Mouse (Mus musculus) spleen, embryonic (tissue): Measurements from ENCODE around the gene Olfr1136.

ENCODE experiments used
- CTCF ChIA-PET: fragments of 350-600 bp; sonication (Branson Sonifier 250); formaldehyde crosslinking; loops from one replicate; lab custom pipeline; 2022; lab: Charles Lee

Olfr1136 gene

DNA sequence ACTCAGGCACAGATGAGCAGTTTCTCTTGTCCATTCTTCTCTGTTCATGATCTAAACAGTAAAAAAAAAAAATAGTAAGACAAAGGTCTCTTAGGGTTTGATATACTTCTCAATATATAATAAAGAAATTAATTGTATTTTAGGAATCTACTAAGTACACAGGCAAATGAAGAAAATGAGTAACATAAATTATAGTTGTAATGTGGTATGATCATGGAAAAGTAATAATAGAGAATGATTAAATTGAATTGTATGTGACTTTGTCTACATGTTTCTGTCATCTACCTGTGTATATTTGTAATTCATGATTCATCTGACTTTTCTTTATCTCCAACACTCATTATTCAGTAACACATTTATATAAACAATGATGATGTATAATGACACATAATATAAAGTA is at the start of gene Olfr1136:
TSS of gene Olfr1136 (minus strand) at position 101 of the 400 bp plus-strand sequence.
- CTCF ChIA-PET, result no interaction called here

DNA sequence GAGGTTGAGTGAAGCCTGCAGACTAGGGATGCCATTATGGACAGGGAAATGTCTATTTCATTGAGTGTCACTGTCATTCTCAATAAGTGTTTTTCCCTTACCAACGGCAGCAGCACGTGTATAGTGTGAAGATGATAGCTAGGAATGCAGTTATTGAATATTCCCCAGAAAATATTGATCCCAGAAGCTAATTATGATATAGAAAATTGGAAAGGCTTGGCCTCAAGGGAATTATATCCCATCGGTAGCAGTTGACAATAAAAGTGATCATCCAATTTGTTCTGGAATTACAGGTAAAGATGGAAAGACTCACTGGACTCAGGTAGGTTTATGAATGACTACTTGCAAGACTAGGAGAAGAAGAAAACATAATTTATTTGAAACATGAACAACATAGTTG is 49.7 kb upstream of the Olfr1136 start, which contains the start of gene Olfr1140:
TSS of gene Olfr1140 (plus strand) at position 301 of the 400 bp plus-strand sequence.
- CTCF ChIA-PET, result no interaction called here

DNA sequence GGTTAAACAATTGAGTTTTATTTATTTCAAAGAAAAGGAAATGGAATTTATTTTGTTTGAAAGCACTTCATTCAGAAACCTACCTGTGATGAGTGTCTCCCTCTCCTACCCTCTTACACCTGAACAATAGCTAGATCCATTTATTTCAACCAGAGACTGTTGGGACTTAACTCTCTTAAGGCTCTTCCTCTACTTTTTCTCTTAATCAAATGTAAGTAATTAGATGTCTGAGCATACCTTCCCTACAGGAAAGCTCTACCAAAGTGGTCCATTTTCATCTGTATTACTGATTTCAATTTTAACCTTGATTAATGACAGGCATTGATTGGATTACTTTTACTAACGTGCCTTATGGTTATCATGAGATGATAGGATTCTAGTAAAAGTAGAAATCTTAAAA is 46.1 kb upstream of the Olfr1136 start, which contains the start of gene Olfr1138:
TSS of gene Olfr1138 (minus strand) at position 101 of the 400 bp plus-strand sequence.
- CTCF ChIA-PET, result no interaction called here

DNA sequence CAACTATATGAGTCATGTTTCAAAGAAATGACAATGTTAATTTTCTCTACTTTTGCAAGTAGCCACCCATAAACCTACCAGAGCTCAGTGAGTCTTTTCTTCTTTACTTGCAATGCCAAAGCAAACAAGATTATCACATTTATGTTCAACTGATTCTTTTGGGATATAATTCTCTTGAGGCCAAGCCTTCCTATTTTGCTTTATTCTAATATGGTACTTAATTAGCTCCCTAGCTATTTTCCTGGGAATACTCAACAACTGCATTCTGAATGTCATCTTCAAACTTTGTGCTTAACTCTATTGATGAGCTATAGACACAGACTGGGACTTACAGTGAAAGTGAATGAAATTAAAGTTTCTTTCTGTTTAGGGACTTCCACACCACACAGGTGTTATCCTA is 19.3 kb upstream of the Olfr1136 start, which contains the start of gene Olfr1137:
TSS of gene Olfr1137 (minus strand) at position 101 of the 400 bp plus-strand sequence.
- CTCF ChIA-PET, result no interaction called here

DNA sequence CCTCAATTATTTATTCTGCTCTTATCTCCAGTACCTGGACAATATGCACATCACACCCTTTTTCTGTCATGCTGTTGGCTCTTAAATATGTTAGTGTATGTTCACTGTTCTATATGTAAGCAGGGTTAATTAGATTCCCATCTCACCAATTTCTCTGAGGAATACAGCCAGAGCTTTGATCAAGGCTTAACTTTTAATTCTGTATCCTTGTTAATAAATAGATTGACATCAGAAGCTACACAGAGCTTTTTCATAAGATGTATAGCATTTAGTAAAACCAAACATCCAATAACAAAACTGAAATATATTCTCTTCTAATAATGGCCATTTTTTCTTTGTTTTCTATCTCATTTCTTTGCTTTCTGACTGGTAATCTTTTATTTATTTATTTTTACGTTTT is 20.2 kb downstream of the Olfr1136 start, which contains the start of gene Olfr1135:
TSS of gene Olfr1135 (minus strand) at position 101 of the 400 bp plus-strand sequence.
- CTCF ChIA-PET, result no interaction called here

DNA sequence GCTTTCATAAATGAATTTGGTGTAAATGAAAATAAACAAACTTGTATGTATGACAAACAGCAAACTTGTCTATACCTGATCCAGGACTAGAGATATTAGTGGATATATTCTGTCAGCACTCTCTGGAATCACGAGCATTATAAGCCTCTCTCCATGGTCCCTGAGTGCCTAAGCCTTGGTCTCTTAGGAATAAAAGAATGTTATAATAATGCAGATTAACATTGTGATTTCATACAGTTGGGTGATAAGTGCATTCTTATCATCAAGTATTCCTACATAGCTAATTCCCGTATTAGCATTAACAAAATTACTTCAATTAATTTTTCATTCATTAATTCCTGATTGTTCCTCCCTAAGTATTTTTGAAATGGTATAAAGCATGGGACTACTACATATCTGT is 35.4 kb downstream of the Olfr1136 start, which contains the start of gene Olfr1134:
TSS of gene Olfr1134 (minus strand) at position 101 of the 400 bp plus-strand sequence.
- CTCF ChIA-PET, result no interaction called here

DNA sequence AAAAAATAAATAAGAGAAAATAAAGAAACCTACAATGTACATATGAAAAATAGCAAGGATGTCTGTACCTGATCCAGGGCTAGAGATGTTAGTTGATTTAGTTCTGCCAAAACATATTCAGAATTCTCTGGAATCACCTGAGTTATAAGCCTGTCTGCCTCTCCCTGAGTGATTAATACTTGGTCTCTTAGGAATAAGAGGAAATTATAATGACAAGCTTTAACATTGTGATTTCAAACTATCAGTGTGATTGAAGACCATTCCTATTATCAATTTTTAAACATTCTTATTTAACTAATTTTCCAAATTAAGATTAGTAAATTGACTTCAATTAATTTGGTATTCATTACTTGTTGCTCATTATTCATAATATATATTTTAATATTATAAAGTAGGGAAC is 46.5 kb downstream of the Olfr1136 start, which contains the start of gene Olfr1133:
TSS of gene Olfr1133 (minus strand) at position 101 of the 400 bp plus-strand sequence.
- CTCF ChIA-PET, result no interaction called here
